Mouse (Mus musculus) C2C12 (cell line): ENCODE data around the gene Nav2. TPM values are rescaled to one million over a fixed set of nuclear protein-coding genes. Genes with fewer than 3 reads are reported as not detected.

ENCODE experiments used
- H3K27me3 ChIP-seq: one replicate; pipeline ENCODE4 v1.6.1; 2011; ENCODE audit not compliant: control insufficient read depth, insufficient read depth, insufficient read length
- H3K36me3 ChIP-seq: one replicate; pipeline ENCODE4 v1.6.1; 2011; ENCODE audit not compliant: control insufficient read depth, insufficient read depth
- H3K4me3 ChIP-seq: one replicate; pipeline ENCODE4 v1.5.1; 2011; ENCODE audit warnings: mild to moderate bottlenecking, control low read depth; ENCODE audit not compliant: poor library complexity, insufficient read depth, severe bottlenecking
- H3K79me2 ChIP-seq: one replicate; pipeline ENCODE4 v1.6.1; 2011; ENCODE audit not compliant: control insufficient read depth, insufficient read depth
- H3K79me3 ChIP-seq: one replicate; pipeline ENCODE4 v1.6.1; 2011; ENCODE audit warnings: low read depth, control low read depth
- H3ac ChIP-seq: one replicate; pipeline ENCODE3; 2011; ENCODE audit warnings: low read depth; ENCODE audit not compliant: control insufficient read depth, insufficient read length
- CEBPB ChIP-seq: IDR thresholded peaks from one replicate; pipeline ENCODE4 v1.6.1; 2011; ENCODE audit warnings: low read depth, mild to moderate bottlenecking, control low read depth, moderate library complexity
- CTCF ChIP-seq: IDR thresholded peaks from one replicate; pipeline ENCODE4 v1.5.1; 2011; ENCODE audit not compliant: control insufficient read depth, insufficient read depth, insufficient read length
- FOSL1 ChIP-seq: IDR thresholded peaks from one replicate; pipeline ENCODE4 v1.8.0; 2011; ENCODE audit warnings: mild to moderate bottlenecking, low read length; ENCODE audit not compliant: poor library complexity, insufficient read depth, severe bottlenecking
- MAX ChIP-seq: IDR thresholded peaks from one replicate; pipeline ENCODE4 v1.6.1; 2011; ENCODE audit warnings: mild to moderate bottlenecking, control low read depth
- MYOD1 ChIP-seq: IDR thresholded peaks from one replicate; pipeline ENCODE4 v1.6.1; 2011; ENCODE audit warnings: low read depth; ENCODE audit not compliant: control insufficient read depth, insufficient read length
- MYOG ChIP-seq: IDR thresholded peaks from one replicate; pipeline ENCODE4 v1.6.1; 2011; ENCODE audit not compliant: control insufficient read depth, insufficient read length; ENCODE audit errors: extremely low read depth
- USF1 ChIP-seq: IDR thresholded peaks from one replicate; pipeline ENCODE4 v1.6.1; 2011; ENCODE audit warnings: low read depth, mild to moderate bottlenecking, control low read depth, moderate library complexity
- polyA plus RNA-seq: library from polyadenylated mRNA; unstranded; fragments of >200 nt; fragmentation: generic; extraction: Trizol; gene quantifications from one replicate; pipeline ENCODE4 v1.2.1, GENCODE M21; 2012; ENCODE audit warnings: missing spikeins

The Nav2 gene
- polyA plus RNA-seq, 1 experiment = 4.7 TPM

- TF ChIP-seq MYOG = no peak
- TF ChIP-seq MAX = no peak
- TF ChIP-seq CTCF = no peak
- no peak for TF ChIP-seq MYOD1
- TF ChIP-seq CEBPB = no peak
- TF ChIP-seq USF1 = no peak
- no peak for TF ChIP-seq FOSL1
- Histone ChIP-seq H3K4me3 (no peak overlapping the region), H3K27me3 (peaks cover 27% of the 10 kb centered on the region), H3K36me3 (no peaks in the 10 kb centered on the region), H3K79me3 (no peaks in the 10 kb centered on the region), H3ac (no peak overlapping the region), H3K79me2 (no peaks in the 10 kb centered on the region)
Measured at GRCm38 (mm10) chr7:49639864-49640708, 731.6 kb downstream of the Nav2 start.

GRCm38 (mm10) chr7:49640709-49641305, 732.3 kb downstream of the Nav2 start:
- H3K27me3 ChIP-seq = peaks cover 24% of the 10 kb centered on the region
- no peaks in the 10 kb centered on the region for H3K36me3 ChIP-seq
- no peak for TF ChIP-seq MYOD1
- no peak for TF ChIP-seq USF1
- no peak for TF ChIP-seq FOSL1
- TF ChIP-seq CTCF = no peak
- TF ChIP-seq MYOG = no peak
- no peaks in the 10 kb centered on the region for H3K79me3 ChIP-seq
- H3K79me2 ChIP-seq = no peaks in the 10 kb centered on the region
- no peak overlapping the region for H3K4me3 ChIP-seq
- no peak overlapping the region for H3ac ChIP-seq

Other genes with a start within 250 kb of the Nav2 start
- 12.2 TPM for gene Zdhhc13, start 119.7 kb upstream of the Nav2 start, polyA plus RNA-seq
- 0.33 TPM for gene Csrp3, start 60.7 kb upstream of the Nav2 start, polyA plus RNA-seq
- gene E2f8, start 27.1 kb upstream of the Nav2 start, polyA plus RNA-seq = 28.2 TPM